In the genomic region with DNA sequence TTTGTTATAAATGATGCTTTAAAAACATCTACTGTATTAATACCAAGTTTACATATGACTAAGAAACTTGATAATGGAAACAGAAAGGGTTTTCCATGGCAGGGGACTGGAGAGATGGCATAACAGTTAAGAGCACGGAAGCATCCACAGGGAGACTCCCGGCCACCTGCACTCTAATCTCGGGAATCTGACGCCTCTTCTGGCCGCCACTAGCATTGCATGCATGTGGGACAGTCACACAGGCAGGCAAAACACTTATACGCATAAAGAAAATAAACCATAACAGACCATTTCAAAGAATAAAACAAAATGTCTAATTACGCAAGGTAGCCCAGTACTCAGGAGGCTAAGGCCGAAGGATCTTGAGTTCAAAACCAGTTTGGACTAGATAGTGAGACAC, we compare ENCODE assay signal across 18 mouse cellular contexts. TPM values are rescaled to one million over a fixed set of nuclear protein-coding genes. Genes with fewer than 3 reads are reported as not detected.
A peak's percentile ranks its signal among the peaks of the same experiment; 100 is the strongest.
DNase-seq lines count a peak whose midpoint lies in the region; ATAC-seq and TF ChIP-seq lines count a peak whose summit lies in the region.
"Had no signal": no experiment of that assay in that cellular context is flagged by ENCODE, and none has a peak within 500 bp of the region (broad histone marks: within the 10 kb centered on the region; RNA-seq: fewer than 3 reads in every experiment).

No protein-coding gene starts in this region.

- DNase-seq in hindbrain, embryonic 11.5 days (ENCODE audit: low spot score): peak; percentile 6
- DNase-seq in liver, postnatal 0 days: no peak
- DNase-seq in R1 (ENCODE audit: low read depth, low spot score): peak; percentile 52
- DNase-seq in mesoderm, embryonic 11.5 days (ENCODE audit: low read depth, low spot score): peak; percentile 2
- DNase-seq in spleen, postnatal 36 days (ENCODE audit: low spot score in 2 of 2): no peak
- DNase-seq: cerebellum, postnatal 14 days; gastrocnemius, postnatal 25 days; kidney, adult 9 months; left cerebral cortex, postnatal 4 days; lung, postnatal 14 days; right cerebral cortex, postnatal 14 days; thymus, adult 18-20 months had no signal

- H3K9me3 ChIP-seq in hindbrain, embryonic 11.5 days (ENCODE audit: control insufficient read depth, low read length): no peaks in the 10 kb centered on the region
- no peaks in the 10 kb centered on the region for H3K9me3 ChIP-seq in hindbrain, embryonic 13.5 days
- no peaks in the 10 kb centered on the region for H3K9me3 ChIP-seq in liver, postnatal 0 days (ENCODE audit: low read length)
- H3K9me3 ChIP-seq in liver, embryonic 12.5 days (replicated peaks): no peaks in the 10 kb centered on the region
- H3K9me3 ChIP-seq: G1E; hindbrain, embryonic 15.5 days; midbrain, embryonic 10.5 days had no signal

- no peak overlapping the region for H3K4me2 ChIP-seq in hindbrain, embryonic 11.5 days (replicated peaks; ENCODE audit: low read depth, low read length)
- no peak overlapping the region for H3K4me2 ChIP-seq in hindbrain, embryonic 13.5 days
- H3K4me2 ChIP-seq in liver, postnatal 0 days (ENCODE audit: low read depth, low read length): no peak overlapping the region
- no peak overlapping the region for H3K4me2 ChIP-seq in liver, embryonic 12.5 days
- H3K4me2 ChIP-seq: hindbrain, embryonic 15.5 days had no signal

- peak; percentile 20; the same call in 1 of the 2 replicates for TF ChIP-seq CTCF in liver, postnatal 0 days (IDR thresholded peaks at IDR 0.05; ENCODE audit: low read depth)

- no peaks in the 10 kb centered on the region for H3K4me1 ChIP-seq in hindbrain, embryonic 11.5 days (replicated peaks; ENCODE audit: control insufficient read depth, insufficient read depth, low read length)
- no peaks in the 10 kb centered on the region for H3K4me1 ChIP-seq in hindbrain, embryonic 13.5 days (replicated peaks)
- H3K4me1 ChIP-seq in liver, postnatal 0 days (ENCODE audit: insufficient read depth): peaks cover 2% of the 10 kb centered on the region; the same call in 1 of the 2 replicates
- H3K4me1 ChIP-seq in liver, embryonic 12.5 days: 0 out of 2 replicates have a peak, but pooled peaks cover 5% of the 10 kb centered on the region
- H3K4me1 ChIP-seq: hindbrain, embryonic 15.5 days; midbrain, embryonic 10.5 days had no signal

- H3K27me3 ChIP-seq in hindbrain, embryonic 11.5 days (ENCODE audit: control insufficient read depth, insufficient read depth, low read length): no peaks in the 10 kb centered on the region
- no peaks in the 10 kb centered on the region for H3K27me3 ChIP-seq in hindbrain, embryonic 13.5 days
- H3K27me3 ChIP-seq in liver, postnatal 0 days (ENCODE audit: insufficient read depth, low read length): no peaks in the 10 kb centered on the region
- H3K27me3 ChIP-seq in liver, embryonic 12.5 days (replicated peaks): no peaks in the 10 kb centered on the region
- H3K27me3 ChIP-seq: hindbrain, embryonic 15.5 days had no signal

- 73% methylated on average over 8 of the region's 8 CpGs for whole genome bisulfite sequencing in hindbrain, embryonic 11.5 days
- 82% methylated on average over 8 of the region's 8 CpGs for WGBS in hindbrain, embryonic 13.5 days
- WGBS in liver, postnatal 0 days (ENCODE audit: insufficient replicate concordance): 82% methylated on average over 8 of the region's 8 CpGs
- WGBS in liver, embryonic 12.5 days (ENCODE audit: insufficient replicate concordance): 75% methylated on average over 8 of the region's 8 CpGs

- TF ChIP-seq EP300 in liver, postnatal 0 days (IDR thresholded peaks at IDR 0.05; ENCODE audit: low read depth): no peak

- no peak overlapping the region for H3K27ac ChIP-seq in hindbrain, embryonic 11.5 days (ENCODE audit: low read depth, low read length)
- no peak overlapping the region for H3K27ac ChIP-seq in hindbrain, embryonic 13.5 days
- no peak overlapping the region for H3K27ac ChIP-seq in liver, postnatal 0 days (ENCODE audit: low read depth)
- H3K27ac ChIP-seq in liver, embryonic 12.5 days: no peak overlapping the region
- H3K27ac ChIP-seq: hindbrain, embryonic 15.5 days; midbrain, embryonic 10.5 days had no signal

- ATAC-seq in hindbrain, embryonic 11.5 days (ENCODE audit: low FRiP score): no peak
- no peak for ATAC-seq in hindbrain, embryonic 13.5 days (ENCODE audit: low FRiP score)
- ATAC-seq in liver, postnatal 0 days: no peak
- ATAC-seq in liver, embryonic 12.5 days: no peak

- no peak overlapping the region for H3K4me3 ChIP-seq in hindbrain, embryonic 11.5 days (ENCODE audit: low read depth, low read length)
- no peak overlapping the region for H3K4me3 ChIP-seq in hindbrain, embryonic 13.5 days
- H3K4me3 ChIP-seq in liver, postnatal 0 days (ENCODE audit: low read depth, low read length): no peak overlapping the region
- no peak overlapping the region for H3K4me3 ChIP-seq in liver, embryonic 12.5 days
- H3K4me3 ChIP-seq: erythroblast, embryonic 14.5 days; hindbrain, embryonic 15.5 days; midbrain, embryonic 10.5 days had no signal

- no peak overlapping the region for H3K9ac ChIP-seq in hindbrain, embryonic 11.5 days (ENCODE audit: low read depth, low read length)
- H3K9ac ChIP-seq in hindbrain, embryonic 13.5 days: no peak overlapping the region
- no peak overlapping the region for H3K9ac ChIP-seq in liver, postnatal 0 days (replicated peaks)
- H3K9ac ChIP-seq in liver, embryonic 12.5 days: no peak overlapping the region
- H3K9ac ChIP-seq: hindbrain, embryonic 15.5 days had no signal

- 0 out of 2 replicates have a peak, but pooled peaks cover 7% of the 10 kb centered on the region for H3K36me3 ChIP-seq in hindbrain, embryonic 11.5 days (ENCODE audit: control insufficient read depth, insufficient read depth, low read length)
- H3K36me3 ChIP-seq in hindbrain, embryonic 13.5 days: peaks cover 51% of the 10 kb centered on the region
- H3K36me3 ChIP-seq in liver, postnatal 0 days (replicated peaks; ENCODE audit: insufficient read depth, low read length): peaks cover 37% of the 10 kb centered on the region
- H3K36me3 ChIP-seq in liver, embryonic 12.5 days: peaks cover 95% of the 10 kb centered on the region

RNA-seq across cellular contexts. Expression of a gene that starts 7.1 kb away (rescaled TPM):
- polyA plus RNA-seq in hindbrain, embryonic 11.5 days (2014; fragmentation: Nextera tagmentation; extraction: Ambion mirVana): 14.6 and 20.9 TPM in 2 replicates
- 5.7 and 8.7 TPM in 2 replicates for polyA plus RNA-seq in hindbrain, embryonic 13.5 days (2015; fragmentation: Nextera tagmentation; extraction: Ambion mirVana)
- 4.5 and 6.5 TPM in 2 replicates for polyA plus RNA-seq in liver, postnatal 0 days (2015; fragmentation: Nextera tagmentation; extraction: Ambion mirVana)
- 20.3 and 21.4 TPM in 2 replicates for polyA plus RNA-seq in liver, embryonic 12.5 days (2016; fragmentation: Nextera tagmentation; extraction: Ambion mirVana)

RNA-seq across cellular contexts. Expression of a gene that starts 7.2 kb away (rescaled TPM):
- 143 and 144 TPM in 2 replicates for polyA plus RNA-seq in hindbrain, embryonic 11.5 days (2014; fragmentation: Nextera tagmentation; extraction: Ambion mirVana)
- polyA plus RNA-seq in hindbrain, embryonic 13.5 days (2015; fragmentation: Nextera tagmentation; extraction: Ambion mirVana): 162 TPM in 2 replicates
- 30.5 and 33.1 TPM in 2 replicates for polyA plus RNA-seq in liver, postnatal 0 days (2015; fragmentation: Nextera tagmentation; extraction: Ambion mirVana)
- polyA plus RNA-seq in liver, embryonic 12.5 days (2016; fragmentation: Nextera tagmentation; extraction: Ambion mirVana): 58.4 and 60.8 TPM in 2 replicates

RNA-seq across cellular contexts. Expression of a gene that starts 23.9 kb away (rescaled TPM):
- 649 and 690 TPM in 2 replicates for polyA plus RNA-seq in hindbrain, embryonic 11.5 days (2014; fragmentation: Nextera tagmentation; extraction: Ambion mirVana)
- polyA plus RNA-seq in hindbrain, embryonic 13.5 days (2015; fragmentation: Nextera tagmentation; extraction: Ambion mirVana): 626 and 638 TPM in 2 replicates
- polyA plus RNA-seq in liver, postnatal 0 days (2015; fragmentation: Nextera tagmentation; extraction: Ambion mirVana): 554 and 564 TPM in 2 replicates
- polyA plus RNA-seq in liver, embryonic 12.5 days (2016; fragmentation: Nextera tagmentation; extraction: Ambion mirVana): 562 and 614 TPM in 2 replicates

RNA-seq across cellular contexts. Expression of a gene that starts 33.6 kb away (rescaled TPM):
- polyA plus RNA-seq in hindbrain, embryonic 11.5 days (2014; fragmentation: Nextera tagmentation; extraction: Ambion mirVana): 84.4 and 101 TPM in 2 replicates
- polyA plus RNA-seq in hindbrain, embryonic 13.5 days (2015; fragmentation: Nextera tagmentation; extraction: Ambion mirVana): 27.1 and 32.8 TPM in 2 replicates
- 35.9 and 43.4 TPM in 2 replicates for polyA plus RNA-seq in liver, postnatal 0 days (2015; fragmentation: Nextera tagmentation; extraction: Ambion mirVana)
- polyA plus RNA-seq in liver, embryonic 12.5 days (2016; fragmentation: Nextera tagmentation; extraction: Ambion mirVana): 147 and 151 TPM in 2 replicates

RNA-seq across cellular contexts. Expression of a gene that starts 58.6 kb away (rescaled TPM):
- 14.5 TPM in 2 replicates for polyA plus RNA-seq in hindbrain, embryonic 11.5 days (2014; fragmentation: Nextera tagmentation; extraction: Ambion mirVana)
- polyA plus RNA-seq in hindbrain, embryonic 13.5 days (2015; fragmentation: Nextera tagmentation; extraction: Ambion mirVana): 10.2 and 10.4 TPM in 2 replicates
- 8.3 TPM in 2 replicates for polyA plus RNA-seq in liver, postnatal 0 days (2015; fragmentation: Nextera tagmentation; extraction: Ambion mirVana)
- polyA plus RNA-seq in liver, embryonic 12.5 days (2016; fragmentation: Nextera tagmentation; extraction: Ambion mirVana): 10.3 and 10.8 TPM in 2 replicates

Comparison
In these comparisons a context has a peak if more than half of its experiments do, and no peak if none do; other contexts are left out.
1. DNase-seq: peak in hindbrain, embryonic 11.5 days (single experiment), R1 (single experiment) and mesoderm, embryonic 11.5 days (single experiment); none in liver, postnatal 0 days (single experiment) and spleen, postnatal 36 days (0 of 2).